Mouse (Mus musculus) bone marrow, adult 2 months (tissue): ENCODE measurements around the gene Tanc1.

ENCODE experiments used
- CTCF ChIP-seq: fragments of 200-500 bp; IDR thresholded peaks from 2 replicates; pipeline ENCODE4 v1.5.1; 2011; ENCODE audit warnings: low read length, control low read depth; ENCODE audit not compliant: control insufficient read depth, insufficient read depth
- POLR2A ChIP-seq: fragments of 200-500 bp; IDR thresholded peaks from 2 replicates; pipeline ENCODE4 v1.6.1; 2011; ENCODE audit warnings: low read depth, mild to moderate bottlenecking, control low read depth, low read length, borderline replicate concordance; ENCODE audit not compliant: control insufficient read depth

GRCm38 (mm10) chr2:59761183-59761582, 149.3 kb downstream of the Tanc1 start:
- TF ChIP-seq CTCF (no peak), POLR2A (no peak)
